Mouse (Mus musculus) lung, embryonic 14.5 days (tissue): ENCODE results near the gene Stk10. TPM values are rescaled to one million over a fixed set of nuclear protein-coding genes. Genes with fewer than 3 reads are reported as not detected.

ENCODE experiments used
- ATAC-seq: fragments of 200-750 bp; cut with Nextera tagmentation; 2 replicates; pipeline ENCODE4 v1.8.0; 2017; ENCODE audit warnings: mild to moderate bottlenecking, moderate TSS enrichment, moderate library complexity; ENCODE audit not compliant: insufficient read depth
- DNase-seq: peaks from one replicate; pipeline ENCODE4 v3.0.0-alpha.2; 2015
- H3K27ac ChIP-seq: fragments of 300-500 bp; sonication (generic); 2 replicates; pipeline ENCODE4 v1.5.1; 2014; ENCODE audit warnings: low read depth, mild to moderate bottlenecking, moderate library complexity
- H3K27me3 ChIP-seq: fragments of 300-500 bp; sonication (generic); 2 replicates; pipeline ENCODE4 v1.6.1; 2014; ENCODE audit warnings: low read length, control low read depth; ENCODE audit not compliant: insufficient read depth
- H3K36me3 ChIP-seq: fragments of 300-500 bp; sonication (generic); 2 replicates; pipeline ENCODE4 v1.6.1; 2014; ENCODE audit warnings: control low read depth; ENCODE audit not compliant: insufficient read depth
- H3K4me1 ChIP-seq: fragments of 300-500 bp; sonication (generic); 2 replicates; pipeline ENCODE4 v1.6.1; 2014; ENCODE audit warnings: antibody characterized with exemption, control low read depth; ENCODE audit not compliant: insufficient read depth
- H3K4me2 ChIP-seq: fragments of 300-500 bp; sonication (generic); 2 replicates; pipeline ENCODE4 v1.6.1; 2014; ENCODE audit warnings: mild to moderate bottlenecking
- H3K4me3 ChIP-seq: fragments of 300-500 bp; sonication (generic); 2 replicates; pipeline ENCODE4 v1.5.1; 2014; ENCODE audit warnings: low read depth, low read length
- H3K9ac ChIP-seq: fragments of 300-500 bp; sonication (generic); 2 replicates; pipeline ENCODE4 v1.6.1; 2014
- H3K9me3 ChIP-seq: fragments of 300-500 bp; sonication (generic); 2 replicates; pipeline ENCODE4 v1.6.1; 2016; ENCODE audit warnings: low read depth, low read length, control low read depth
- CTCF ChIP-seq: IDR thresholded peaks from 2 replicates; pipeline ENCODE4 v1.5.1; 2016; ENCODE audit warnings: antibody characterized with exemption, low read depth
- WGBS: fragments of 180-500 bp; shearing (Covaris S2); extraction: QIAGEN DNeasy Blood & Tissue Kit; methylation state at CpG from one replicate; pipeline ENCODE4 v1.1.7; 2014; 5-methylcytosine and 5-hydroxymethylcytosine counted together
- polyA plus RNA-seq: library from polyadenylated mRNA; unstranded; fragments of >200 nt; fragmentation: Nextera tagmentation; extraction: Ambion mirVana; gene quantifications from 2 replicates; pipeline ENCODE4 v1.2.1, GENCODE M21; 2014

The Stk10 gene
- polyA plus RNA-seq, 1 experiment from 2014 or later = 2.0 TPM

DNA sequence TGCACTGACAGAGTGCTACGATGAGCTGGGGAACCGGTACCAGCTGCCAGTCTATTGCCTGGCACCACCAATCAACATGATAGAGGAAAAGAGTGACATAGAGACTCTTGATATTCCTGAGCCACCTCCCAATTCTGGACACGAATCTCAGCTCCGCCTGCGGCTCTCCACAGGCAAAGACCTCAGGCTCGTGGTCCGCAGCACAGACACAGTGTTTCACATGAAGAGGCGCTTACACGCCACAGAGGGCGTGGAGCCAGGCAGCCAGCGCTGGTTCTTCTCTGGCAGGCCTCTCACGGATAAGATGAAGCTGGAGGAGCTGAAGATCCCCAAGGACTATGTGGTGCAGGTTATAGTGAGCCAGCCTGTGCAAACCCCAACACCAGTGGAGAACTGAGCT is 17.0 kb upstream of the Stk10 start:
- Histone ChIP-seq H3K27ac (no peak overlapping the region), H3K4me3 (no peak overlapping the region), H3K36me3 (peaks cover 35% of the 10 kb centered on the region), H3K9ac (no peak overlapping the region), H3K4me1 (no peaks in the 10 kb centered on the region), H3K4me2 (no peak overlapping the region), H3K9me3 (no peaks in the 10 kb centered on the region), H3K27me3 (no peaks in the 10 kb centered on the region)
- no peak for TF ChIP-seq CTCF
- 90% methylated on average over 12 of the region's 12 CpGs for WGBS
- ATAC-seq (no peak), DNase-seq (no peak)

DNA sequence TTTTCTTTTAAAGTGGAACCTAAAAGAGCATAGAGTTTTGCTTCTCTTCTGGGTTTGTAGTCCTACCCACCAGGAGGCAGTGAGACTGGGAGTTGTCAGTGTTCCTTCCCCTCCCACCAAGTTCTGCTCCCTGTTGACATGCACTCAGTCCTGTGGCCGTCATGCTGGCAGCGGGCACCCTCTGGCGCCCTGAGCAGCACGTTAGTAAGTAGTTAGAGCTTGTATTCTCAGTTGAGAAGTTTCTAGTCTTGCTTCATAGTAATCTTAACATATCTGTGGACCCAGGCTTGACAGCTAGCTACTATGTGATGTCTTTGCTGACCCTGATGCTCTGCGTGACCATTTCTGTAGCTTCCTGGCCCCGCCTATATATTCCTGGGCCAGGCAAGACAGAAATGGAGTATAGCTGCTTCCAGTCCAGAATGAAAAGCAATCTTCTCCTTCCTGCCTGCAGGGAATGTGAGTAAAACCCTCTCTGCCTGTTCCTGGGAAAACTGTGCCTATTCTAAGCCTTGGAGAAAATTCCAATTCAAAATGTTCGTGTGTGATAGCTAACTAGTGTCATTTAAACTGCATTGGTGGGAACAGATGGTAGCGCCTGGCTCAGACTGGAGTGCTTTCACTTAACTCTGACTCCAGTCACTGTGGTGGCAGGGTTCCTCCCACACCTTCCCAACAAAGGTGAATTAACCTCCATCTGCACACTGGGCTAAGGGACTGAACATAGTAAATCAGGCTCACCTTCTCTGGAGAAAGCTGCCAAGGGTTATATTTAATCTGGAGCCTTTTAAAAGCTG is 16.0 kb upstream of the Stk10 start:
- Histone ChIP-seq H3K27me3 (no peaks in the 10 kb centered on the region), H3K36me3 (peaks cover 38% of the 10 kb centered on the region), H3K27ac (no peak overlapping the region), H3K4me1 (no peaks in the 10 kb centered on the region), H3K9me3 (no peaks in the 10 kb centered on the region), H3K4me3 (no peak overlapping the region), H3K9ac (no peak overlapping the region), H3K4me2 (no peak overlapping the region)
- DNase-seq (no peak), ATAC-seq (no peak)
- WGBS = 87% methylated on average over 8 of the region's 8 CpGs
- no peak for TF ChIP-seq CTCF

DNA sequence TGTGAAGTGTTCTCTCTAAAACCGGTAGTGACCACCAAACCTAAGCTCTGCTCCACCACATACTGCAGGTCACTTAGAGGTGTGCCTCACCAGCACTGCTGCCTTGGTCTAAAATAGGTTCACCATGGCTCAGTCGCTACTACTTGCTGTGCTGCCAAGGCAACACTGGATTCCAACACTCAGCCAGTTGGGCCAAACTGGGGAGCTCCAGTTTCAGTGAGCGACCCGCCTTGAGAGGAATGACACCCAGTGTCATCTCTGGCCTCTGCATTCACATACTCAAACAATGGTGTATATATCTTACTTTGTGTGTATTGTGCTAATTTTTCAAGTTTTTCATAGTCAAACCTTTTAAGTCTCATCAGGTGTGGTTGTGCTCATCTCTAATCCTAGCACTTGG is 14.3 kb upstream of the Stk10 start:
- Histone ChIP-seq H3K9me3 (no peaks in the 10 kb centered on the region), H3K4me1 (no peaks in the 10 kb centered on the region), H3K27me3 (no peaks in the 10 kb centered on the region), H3K9ac (no peak overlapping the region), H3K4me2 (no peak overlapping the region), H3K27ac (no peak overlapping the region), H3K4me3 (no peak overlapping the region), H3K36me3 (peaks cover 38% of the 10 kb centered on the region)
- no peak for TF ChIP-seq CTCF
- no peak for ATAC-seq
- WGBS = 84% methylated on average over 4 of the region's 4 CpGs
- no peak for DNase-seq

DNA sequence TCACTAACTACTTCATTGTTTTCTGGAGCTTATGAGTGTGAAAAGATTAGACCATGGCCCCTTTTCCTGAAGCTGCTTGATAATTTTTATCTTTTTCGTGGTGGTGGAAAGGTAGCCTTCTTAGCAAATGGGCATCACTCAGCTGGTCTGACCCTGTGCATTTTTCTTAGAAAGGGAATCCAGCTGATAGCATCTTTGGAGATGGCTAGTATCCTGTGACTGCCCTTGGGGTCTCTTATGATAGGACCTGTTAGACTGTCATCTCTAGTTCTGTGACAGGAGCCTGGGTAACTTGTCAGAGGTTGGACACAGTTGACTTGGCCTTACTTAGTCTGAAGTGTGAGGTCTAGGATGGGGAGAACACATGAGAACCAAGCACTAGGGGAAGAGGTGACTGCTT is 13.8 kb upstream of the Stk10 start:
- Histone ChIP-seq H3K4me1 (no peaks in the 10 kb centered on the region), H3K9me3 (no peaks in the 10 kb centered on the region), H3K9ac (no peak overlapping the region), H3K27ac (no peak overlapping the region), H3K27me3 (no peaks in the 10 kb centered on the region), H3K4me3 (no peak overlapping the region), H3K4me2 (no peak overlapping the region), H3K36me3 (peaks cover 38% of the 10 kb centered on the region)
- no peak for ATAC-seq
- no peak for DNase-seq
- WGBS = 92% methylated on average over 1 of the region's 1 CpGs
- no peak for TF ChIP-seq CTCF

DNA sequence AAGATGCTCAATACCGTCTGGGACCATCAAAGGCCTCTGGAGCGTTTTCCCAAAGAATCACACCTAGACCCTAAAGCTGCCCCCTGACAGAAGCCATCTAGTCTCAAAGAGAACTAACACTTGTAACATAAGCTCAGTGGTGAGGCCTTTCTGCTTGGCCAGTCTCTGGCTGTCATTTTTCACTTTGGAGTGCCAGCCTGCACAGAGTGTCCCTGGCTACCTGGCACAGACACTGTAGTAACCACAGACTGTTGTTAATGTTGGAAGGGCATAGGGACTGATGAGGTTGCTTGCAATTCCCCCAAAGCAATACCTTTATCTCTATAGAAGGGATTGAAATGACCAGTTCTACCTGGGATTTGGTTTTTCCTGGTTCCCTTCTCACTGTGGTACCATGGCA is 11.9 kb upstream of the Stk10 start:
- Histone ChIP-seq H3K9me3 (no peaks in the 10 kb centered on the region), H3K27me3 (no peaks in the 10 kb centered on the region), H3K36me3 (peaks cover 36% of the 10 kb centered on the region), H3K4me3 (no peak overlapping the region), H3K4me2 (no peak overlapping the region), H3K9ac (no peak overlapping the region), H3K4me1 (no peaks in the 10 kb centered on the region), H3K27ac (no peak overlapping the region)
- ATAC-seq (no peak), DNase-seq (no peak)
- WGBS = 70% methylated on average over 2 of the region's 2 CpGs
- TF ChIP-seq CTCF = no peak

DNA sequence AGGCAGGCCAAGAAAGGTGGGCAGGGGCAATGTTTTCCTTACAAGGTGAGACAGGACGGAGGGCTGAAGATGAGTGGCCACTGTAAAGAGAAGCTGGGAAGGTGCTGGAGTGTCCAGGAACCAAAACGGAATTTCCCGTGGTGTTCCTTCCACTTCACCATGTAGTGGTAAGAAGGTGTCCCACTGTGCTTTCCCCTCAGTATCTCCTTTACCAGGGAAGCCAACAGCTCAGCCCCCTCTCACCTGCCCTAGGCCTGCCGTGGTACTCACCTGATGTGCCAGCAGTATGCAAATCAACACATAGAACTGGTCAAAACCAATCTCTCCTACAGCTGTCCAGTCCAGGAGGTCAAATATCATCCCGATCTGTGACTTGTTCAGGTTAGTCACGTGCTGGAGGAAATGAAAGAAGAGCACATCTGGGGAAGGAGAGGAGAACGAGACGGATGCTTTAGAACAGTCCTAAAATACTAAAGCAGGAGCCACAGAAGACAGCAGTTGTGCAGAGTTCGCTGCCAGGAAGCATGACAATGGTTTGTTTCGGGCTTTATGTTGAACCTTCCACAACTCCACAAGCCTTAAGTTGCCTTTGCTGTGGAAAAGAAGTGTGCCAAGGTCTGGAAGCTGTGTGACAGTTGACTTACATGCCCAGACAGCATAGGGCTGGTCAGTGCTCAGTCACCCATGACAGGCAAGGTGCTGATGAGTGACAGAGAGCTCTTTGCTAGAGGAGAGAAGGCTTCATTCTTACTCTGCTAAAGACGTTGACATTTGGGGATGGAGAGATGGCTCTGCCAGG is 8.8 kb upstream of the Stk10 start:
- ATAC-seq (no peak), DNase-seq (no peak)
- no peak overlapping the region for H3K4me2 ChIP-seq
- WGBS = 88% methylated on average over 11 of the region's 11 CpGs
- no peak for TF ChIP-seq CTCF
- H3K9ac ChIP-seq = no peak overlapping the region
- no peaks in the 10 kb centered on the region for H3K4me1 ChIP-seq
- H3K9me3 ChIP-seq = no peaks in the 10 kb centered on the region
- H3K27ac ChIP-seq = no peak overlapping the region
- no peak overlapping the region for H3K4me3 ChIP-seq
- 0 out of 2 replicates have a peak, but pooled peaks cover 14% of the 10 kb centered on the region for H3K36me3 ChIP-seq
- H3K27me3 ChIP-seq = no peaks in the 10 kb centered on the region

DNA sequence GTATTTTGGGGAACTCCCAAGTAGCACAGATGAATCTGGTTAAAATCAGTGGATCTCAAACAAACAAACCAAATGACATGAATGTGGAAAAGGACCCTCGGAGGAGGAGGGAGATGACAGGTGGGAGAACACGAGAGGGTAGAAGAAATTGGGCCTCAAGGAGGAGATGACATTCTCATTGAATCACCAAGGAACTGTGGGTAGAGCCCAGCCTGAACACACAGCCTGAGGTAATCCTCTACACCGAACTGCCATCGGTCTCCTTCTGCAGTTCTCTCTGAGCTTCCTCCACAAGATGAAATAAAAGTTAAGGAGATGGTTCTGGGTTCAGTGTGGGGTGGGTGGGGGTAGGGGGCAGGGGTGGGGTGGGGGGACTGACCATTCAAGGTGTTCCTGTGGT is 6.1 kb upstream of the Stk10 start:
- H3K9me3 ChIP-seq = no peaks in the 10 kb centered on the region
- no peaks in the 10 kb centered on the region; the same call in 1 of the 2 replicates for H3K4me1 ChIP-seq
- 69% methylated on average over 4 of the region's 4 CpGs for WGBS
- no peak overlapping the region for H3K4me3 ChIP-seq
- no peaks in the 10 kb centered on the region for H3K27me3 ChIP-seq
- no peak overlapping the region for H3K27ac ChIP-seq
- no peak overlapping the region for H3K4me2 ChIP-seq
- no peak overlapping the region for H3K9ac ChIP-seq
- TF ChIP-seq CTCF = no peak
- ATAC-seq (no peak), DNase-seq (no peak)
- 0 out of 2 replicates have a peak, but pooled peaks cover 4% of the 10 kb centered on the region for H3K36me3 ChIP-seq
